Mouse (Mus musculus) intestine, embryonic 15.5 days (tissue): ENCODE measurements around the gene Mapk6. TPM values are rescaled to one million over a fixed set of nuclear protein-coding genes. Genes with fewer than 3 reads are reported as not detected.
"Not testable (repeated sequence)": the region's sequence is repeated elsewhere in the genome, so short reads cannot be mapped to it uniquely, and the experiment has no call there.

Source experiments
- ATAC-seq: fragments of 200-750 bp; cut with Nextera tagmentation; 2 replicates; pipeline ENCODE4 v1.8.0; 2017; ENCODE audit warnings: moderate TSS enrichment, moderate library complexity
- H3K27ac ChIP-seq: fragments of 300-500 bp; sonication (generic); 2 replicates; pipeline ENCODE4 v1.5.1; 2015; ENCODE audit warnings: mild to moderate bottlenecking, inconsistent platforms
- H3K27me3 ChIP-seq: fragments of 300-500 bp; sonication (generic); replicated peaks from 2 replicates; pipeline ENCODE4 v1.6.1; 2015; ENCODE audit warnings: inconsistent platforms
- H3K36me3 ChIP-seq: fragments of 300-500 bp; sonication (generic); 2 replicates; pipeline ENCODE4 v1.6.1; 2015; ENCODE audit warnings: inconsistent platforms
- H3K4me1 ChIP-seq: fragments of 300-500 bp; sonication (generic); replicated peaks from 2 replicates; pipeline ENCODE4 v1.6.1; 2015; ENCODE audit warnings: inconsistent platforms
- H3K4me2 ChIP-seq: fragments of 300-500 bp; sonication (generic); replicated peaks from 2 replicates; pipeline ENCODE4 v1.6.1; 2015; ENCODE audit warnings: mild to moderate bottlenecking, inconsistent platforms
- H3K4me3 ChIP-seq: fragments of 300-500 bp; sonication (generic); replicated peaks from 2 replicates; pipeline ENCODE4 v1.5.1; 2015; ENCODE audit warnings: inconsistent platforms
- H3K9ac ChIP-seq: fragments of 300-500 bp; sonication (generic); 2 replicates; pipeline ENCODE4 v1.6.1; 2015; ENCODE audit warnings: inconsistent platforms
- H3K9me3 ChIP-seq: fragments of 300-500 bp; sonication (generic); 2 replicates; pipeline ENCODE4 v1.6.1; 2016; ENCODE audit warnings: inconsistent platforms
- WGBS: fragments of 180-500 bp; shearing (Covaris S2); methylation state at CpG from one replicate; pipeline ENCODE4 v1.1.7; 2015; 5-methylcytosine and 5-hydroxymethylcytosine counted together
- polyA plus RNA-seq: library from polyadenylated mRNA; unstranded; fragments of >200 nt; fragmentation: Nextera tagmentation; extraction: Ambion mirVana; gene quantifications from 2 replicates; pipeline ENCODE4 v1.2.1, GENCODE M21; 2015

Mapk6 gene
- polyA plus RNA-seq, 1 experiment from 2014 or later: 55.5 TPM

DNA sequence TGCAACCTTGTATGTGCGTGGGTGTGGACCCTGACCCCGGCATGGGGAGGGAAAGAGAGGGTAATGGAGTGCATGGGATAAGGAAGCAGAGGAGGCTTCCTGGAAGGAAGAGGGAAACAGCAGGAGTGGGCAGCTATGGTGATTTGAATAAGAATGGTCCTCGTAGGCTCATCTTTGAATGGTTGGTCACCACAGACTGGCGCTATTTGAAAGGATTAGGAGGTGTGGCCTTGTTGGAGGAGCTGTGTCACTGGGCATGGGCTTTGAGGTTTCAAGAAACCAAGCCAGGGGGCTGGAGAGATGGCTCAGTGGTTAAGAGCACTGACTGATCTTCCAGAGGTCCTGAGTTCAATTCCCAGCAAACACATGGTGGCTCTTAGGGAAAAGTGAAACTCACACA is 44.6 kb downstream of the Mapk6 start:
- no peaks in the 10 kb centered on the region for H3K9me3 ChIP-seq
- H3K4me2 ChIP-seq: no peak overlapping the region
- no peaks in the 10 kb centered on the region for H3K27me3 ChIP-seq
- ATAC-seq: no peak
- 86% methylated on average over 4 of the region's 4 CpGs for WGBS
- H3K4me1 ChIP-seq: no peaks in the 10 kb centered on the region
- no peaks in the 10 kb centered on the region for H3K36me3 ChIP-seq
- no peak overlapping the region for H3K9ac ChIP-seq
- H3K27ac ChIP-seq: no peak overlapping the region
- H3K4me3 ChIP-seq: no peak overlapping the region

- H3K36me3 ChIP-seq, H3K4me3 ChIP-seq, H3K4me1 ChIP-seq, H3K27ac ChIP-seq, H3K9me3 ChIP-seq, H3K27me3 ChIP-seq, H3K4me2 ChIP-seq, H3K9ac ChIP-seq, ATAC-seq: not testable (repeated sequence)
- 68% methylated on average over 7 of the region's 7 CpGs for WGBS
Measured at GRCm38 (mm10) chr9:75363702-75364101, 46.1 kb downstream of the Mapk6 start.

DNA sequence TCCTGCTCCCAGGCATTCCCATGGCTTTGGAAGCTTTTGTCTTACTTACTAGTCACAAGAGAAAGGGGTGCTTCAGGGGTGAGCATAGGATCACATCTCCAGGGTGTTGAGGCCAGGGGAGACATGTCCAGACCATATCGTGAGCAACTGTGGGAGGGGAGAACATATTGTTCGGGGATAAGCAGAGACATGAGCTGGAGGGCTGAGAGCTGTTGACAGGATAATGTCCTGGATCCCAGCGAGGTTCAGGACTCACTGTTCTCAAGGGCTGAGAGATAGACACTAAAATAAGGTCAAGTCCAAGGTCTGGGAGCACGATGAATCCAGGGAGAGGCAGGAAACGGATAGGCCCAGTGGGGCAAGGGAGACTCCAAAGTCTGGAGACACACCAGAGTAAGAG is 46.8 kb downstream of the Mapk6 start:
- no peak for ATAC-seq
- no peaks in the 10 kb centered on the region for H3K4me1 ChIP-seq
- H3K27ac ChIP-seq: no peak overlapping the region
- H3K4me3 ChIP-seq: no peak overlapping the region
- WGBS: 79% methylated on average over 5 of the region's 5 CpGs
- no peaks in the 10 kb centered on the region for H3K9me3 ChIP-seq
- no peaks in the 10 kb centered on the region for H3K36me3 ChIP-seq
- no peak overlapping the region for H3K4me2 ChIP-seq
- H3K27me3 ChIP-seq: no peaks in the 10 kb centered on the region
- no peak overlapping the region for H3K9ac ChIP-seq

- no peak overlapping the region for H3K4me2 ChIP-seq
- no peak overlapping the region for H3K4me3 ChIP-seq
- H3K9me3 ChIP-seq: no peaks in the 10 kb centered on the region
- ATAC-seq: no peak
- no peaks in the 10 kb centered on the region for H3K27me3 ChIP-seq
- H3K36me3 ChIP-seq: no peaks in the 10 kb centered on the region
- 89% methylated on average over 4 of the region's 4 CpGs for WGBS
- H3K4me1 ChIP-seq: no peaks in the 10 kb centered on the region
- no peak overlapping the region for H3K27ac ChIP-seq
- H3K9ac ChIP-seq: no peak overlapping the region
Measured at GRCm38 (mm10) chr9:75362201-75362600, 47.6 kb downstream of the Mapk6 start.

DNA sequence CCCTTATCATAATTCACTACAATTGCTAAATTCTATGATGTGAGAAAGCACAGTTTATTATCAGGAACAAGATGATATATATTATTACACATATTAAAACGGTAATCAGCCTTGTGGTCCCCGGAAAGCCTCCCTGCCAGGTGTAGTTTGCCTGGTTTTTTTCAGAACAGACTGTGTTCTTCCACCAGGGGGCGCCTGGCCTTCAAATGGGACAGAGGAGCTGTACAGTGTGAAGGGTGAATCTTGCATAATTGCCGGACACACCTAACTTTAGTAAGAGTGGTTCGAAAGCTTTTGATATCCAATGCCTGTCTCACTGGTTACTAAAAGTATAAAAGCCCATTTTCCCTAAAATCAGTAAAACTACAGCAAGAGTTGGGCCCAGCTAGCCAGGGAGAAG is 48.1 kb downstream of the Mapk6 start:
- peak; percentile 79 for ATAC-seq
- H3K4me3 ChIP-seq: no peak overlapping the region
- no peak overlapping the region for H3K9ac ChIP-seq
- no peaks in the 10 kb centered on the region for H3K4me1 ChIP-seq
- H3K27ac ChIP-seq: no peak overlapping the region
- no peaks in the 10 kb centered on the region for H3K9me3 ChIP-seq
- no peak overlapping the region for H3K4me2 ChIP-seq
- H3K36me3 ChIP-seq: no peaks in the 10 kb centered on the region
- WGBS: 30% methylated on average over 5 of the region's 5 CpGs
- no peaks in the 10 kb centered on the region for H3K27me3 ChIP-seq

GRCm38 (mm10) chr9:75357087-75357654 is 52.6 kb downstream of the Mapk6 start:
- no peak overlapping the region for H3K4me3 ChIP-seq
- no peaks in the 10 kb centered on the region for H3K27me3 ChIP-seq
- H3K36me3 ChIP-seq: no peaks in the 10 kb centered on the region
- WGBS: 75% methylated on average over 9 of the region's 9 CpGs
- H3K9me3 ChIP-seq: no peaks in the 10 kb centered on the region
- H3K4me2 ChIP-seq: no peak overlapping the region
- no peak overlapping the region for H3K27ac ChIP-seq
- H3K4me1 ChIP-seq: no peaks in the 10 kb centered on the region
- ATAC-seq: no peak
- no peak overlapping the region for H3K9ac ChIP-seq

GRCm38 (mm10) chr9:75355783-75356182 is 54.0 kb downstream of the Mapk6 start:
- Histone ChIP-seq H3K9me3 (no peaks in the 10 kb centered on the region), H3K4me2 (no peak overlapping the region), H3K4me1 (no peaks in the 10 kb centered on the region), H3K36me3 (no peaks in the 10 kb centered on the region), H3K9ac (no peak overlapping the region), H3K27me3 (no peaks in the 10 kb centered on the region), H3K4me3 (no peak overlapping the region), H3K27ac (no peak overlapping the region)
- WGBS: 80% methylated on average over 4 of the region's 4 CpGs
- no peak for ATAC-seq

DNA sequence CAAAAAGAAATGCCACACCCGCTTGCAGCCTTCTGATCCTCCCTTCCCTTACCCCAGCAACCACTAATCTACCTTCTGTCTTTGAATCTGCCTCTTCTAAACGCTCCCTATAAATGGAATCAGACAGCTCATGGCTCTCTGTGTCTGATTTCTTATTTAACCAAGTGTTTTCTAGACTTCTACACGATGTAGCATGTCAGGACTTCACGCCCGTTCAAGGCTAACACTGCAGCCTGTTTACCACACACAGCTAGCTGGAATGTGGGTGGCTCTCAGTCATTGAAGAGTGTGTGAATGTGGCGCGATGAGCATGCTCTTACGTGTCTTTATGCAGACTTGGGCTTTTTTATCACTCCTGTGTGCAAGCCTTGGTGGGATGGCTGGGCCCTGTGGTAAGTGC is 56.7 kb downstream of the Mapk6 start:
- Histone ChIP-seq H3K4me2 (no peak overlapping the region), H3K27me3 (no peaks in the 10 kb centered on the region), H3K36me3 (no peaks in the 10 kb centered on the region), H3K9me3 (no peaks in the 10 kb centered on the region), H3K4me3 (no peak overlapping the region), H3K27ac (no peak overlapping the region), H3K9ac (no peak overlapping the region), H3K4me1 (no peaks in the 10 kb centered on the region)
- no peak for ATAC-seq
- 72% methylated on average over 8 of the region's 8 CpGs for WGBS

- ATAC-seq: no peak
- 84% methylated on average over 3 of the region's 3 CpGs for WGBS
- H3K9me3 ChIP-seq: no peaks in the 10 kb centered on the region
- no peaks in the 10 kb centered on the region for H3K4me1 ChIP-seq
- H3K9ac ChIP-seq: no peak overlapping the region
- H3K27me3 ChIP-seq: no peaks in the 10 kb centered on the region
- H3K27ac ChIP-seq: no peak overlapping the region
- H3K4me2 ChIP-seq: no peak overlapping the region
- H3K4me3 ChIP-seq: no peak overlapping the region
- H3K36me3 ChIP-seq: no peaks in the 10 kb centered on the region
Measured at GRCm38 (mm10) chr9:75348641-75349040, 61.2 kb downstream of the Mapk6 start.

- Histone ChIP-seq H3K27ac (no peak overlapping the region), H3K9ac (no peak overlapping the region), H3K4me2 (no peak overlapping the region), H3K27me3 (no peaks in the 10 kb centered on the region), H3K4me1 (no peaks in the 10 kb centered on the region), H3K36me3 (no peaks in the 10 kb centered on the region), H3K9me3 (no peaks in the 10 kb centered on the region), H3K4me3 (no peak overlapping the region)
- 93% methylated on average over 17 of the region's 17 CpGs for WGBS
- no peak for ATAC-seq
Measured at GRCm38 (mm10) chr9:75348066-75348465, 61.7 kb downstream of the Mapk6 start.

DNA sequence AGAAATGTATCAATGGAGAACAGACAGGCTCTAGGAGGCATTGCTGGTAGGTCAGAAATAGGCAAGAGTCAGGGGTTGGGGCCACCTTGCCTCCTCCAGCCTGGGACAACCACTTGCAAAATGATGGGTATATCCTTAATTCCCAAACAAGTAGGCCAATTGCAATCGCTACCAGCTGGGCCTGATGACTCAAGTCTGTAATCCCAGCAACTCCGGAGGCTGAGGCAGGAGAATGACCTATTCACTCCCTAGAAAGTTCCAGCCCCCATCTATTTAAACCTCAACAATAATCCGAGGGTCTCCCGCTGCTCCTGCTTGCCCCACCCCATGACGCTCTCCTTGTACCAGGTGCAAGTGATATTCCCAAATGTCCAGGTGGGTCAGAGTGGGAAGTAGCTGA is 62.3 kb downstream of the Mapk6 start, which contains the start of gene Bcl2l10:
Gene Bcl2l10, plus strand, starts transcription at position 301 of the 400 bp plus-strand sequence.
- Histone ChIP-seq H3K27ac (no peak within 1 kb of the TSS), H3K4me2 (no peak within 1 kb of the TSS), H3K36me3 (no peaks in the 10 kb centered on the region), H3K9me3 (no peaks in the 10 kb centered on the region), H3K4me1 (no peaks in the 10 kb centered on the region), H3K4me3 (no peak within 1 kb of the TSS), H3K27me3 (no peaks in the 10 kb centered on the region), H3K9ac (no peak within 1 kb of the TSS)
- WGBS: 95% methylated on average over 5 of the region's 5 CpGs
- ATAC-seq: no peak

GRCm38 (mm10) chr9:75342433-75342832 is 67.4 kb downstream of the Mapk6 start:
- 92% methylated on average over 4 of the region's 4 CpGs for WGBS
- ATAC-seq: no peak

GRCm38 (mm10) chr9:75338016-75338415 is 71.8 kb downstream of the Mapk6 start:
- Histone ChIP-seq H3K4me3 (no peak overlapping the region), H3K27me3 (no peaks in the 10 kb centered on the region), H3K4me1 (no peaks in the 10 kb centered on the region), H3K27ac (no peak overlapping the region), H3K4me2 (no peak overlapping the region), H3K9me3 (no peaks in the 10 kb centered on the region), H3K9ac (no peak overlapping the region), H3K36me3 (no peaks in the 10 kb centered on the region)
- WGBS: 93% methylated on average over 6 of the region's 6 CpGs
- ATAC-seq: no peak

More at GRCm38 (mm10) chr9:75342433-75342832, 67.4 kb downstream of the Mapk6 start:
- no peaks in the 10 kb centered on the region for H3K9me3 ChIP-seq
- no peak overlapping the region for H3K4me2 ChIP-seq
- no peak overlapping the region for H3K9ac ChIP-seq
- no peaks in the 10 kb centered on the region for H3K27me3 ChIP-seq
- H3K4me3 ChIP-seq: no peak overlapping the region
- no peaks in the 10 kb centered on the region for H3K36me3 ChIP-seq
- H3K27ac ChIP-seq: no peak overlapping the region
- H3K4me1 ChIP-seq: no peaks in the 10 kb centered on the region
